In genomic region chr3:107680790-107681576, GRCm38 (mm10) we compare ENCODE assay signal across 8 mouse cellular contexts. TPM values are rescaled to one million over a fixed set of nuclear protein-coding genes. Genes with fewer than 3 reads are reported as not detected.
DNase-seq lines count a peak whose midpoint lies in the region; ATAC-seq lines count a peak whose summit lies in the region.

No protein-coding gene starts in this region.

- peaks cover 18% of the 10 kb centered on the region for H3K36me3 ChIP-seq in forebrain, embryonic 12.5 days (replicated peaks)
- H3K36me3 ChIP-seq in forebrain, embryonic 11.5 days (ENCODE audit: control insufficient read depth, insufficient read depth, low read length), result no peaks in the 10 kb centered on the region
- no peaks in the 10 kb centered on the region; the same call in none of the 2 replicates for H3K36me3 ChIP-seq in lung, embryonic 16.5 days (ENCODE audit: control insufficient read depth, insufficient read depth, low read length)

- 0 out of 2 replicates have a peak overlapping the region, but pooled peaks have one; percentile 6 for H3K27ac ChIP-seq in forebrain, embryonic 12.5 days
- H3K27ac ChIP-seq in forebrain, embryonic 11.5 days (ENCODE audit: low read depth, low read length), result no peak overlapping the region
- H3K27ac ChIP-seq in lung, embryonic 16.5 days (ENCODE audit: low read length), result peak overlapping the region; percentile 79

- 45% methylated on average over 7 of the region's 7 CpGs for WGBS in forebrain, embryonic 12.5 days
- 50% methylated on average over 7 of the region's 7 CpGs for WGBS in forebrain, embryonic 11.5 days
- 11% methylated on average over 7 of the region's 7 CpGs for WGBS in lung, embryonic 16.5 days

- H3K9me3 ChIP-seq in forebrain, embryonic 12.5 days, result no peaks in the 10 kb centered on the region
- no peaks in the 10 kb centered on the region for H3K9me3 ChIP-seq in forebrain, embryonic 11.5 days (ENCODE audit: control insufficient read depth, low read length)
- no peaks in the 10 kb centered on the region for H3K9me3 ChIP-seq in lung, embryonic 16.5 days (ENCODE audit: control insufficient read depth, low read length)

- no peak for ATAC-seq in forebrain, embryonic 12.5 days (ENCODE audit: low FRiP score)
- ATAC-seq in forebrain, embryonic 11.5 days (replicated peaks; ENCODE audit: low FRiP score), result no peak
- peak; percentile 92 for ATAC-seq in lung, embryonic 16.5 days (ENCODE audit: low read depth)

- H3K4me1 ChIP-seq in forebrain, embryonic 12.5 days, result peaks cover 14% of the 10 kb centered on the region
- H3K4me1 ChIP-seq in forebrain, embryonic 11.5 days (replicated peaks; ENCODE audit: control insufficient read depth, insufficient read depth, low read length), result no peaks in the 10 kb centered on the region
- H3K4me1 ChIP-seq in lung, embryonic 16.5 days (replicated peaks; ENCODE audit: control insufficient read depth, insufficient read depth, low read length), result peaks cover 23% of the 10 kb centered on the region

- no peak overlapping the region for H3K4me3 ChIP-seq in forebrain, embryonic 12.5 days (replicated peaks)
- no peak overlapping the region for H3K4me3 ChIP-seq in forebrain, embryonic 11.5 days (ENCODE audit: low read depth, low read length)
- no peak overlapping the region for H3K4me3 ChIP-seq in lung, embryonic 16.5 days (ENCODE audit: low read length)

- no peak for DNase-seq in forebrain, embryonic 11.5 days (ENCODE audit: low spot score)
- peak; percentile 63 for DNase-seq in Muller cell, postnatal 12 days (ENCODE audit: inconsistent ontology term)
- peak; percentile 72 to 93 for DNase-seq in frontal cortex, adult 2 months (ENCODE audit: extremely low spot score in 1 of 2, low spot score in 1 of 2)
- DNase-seq in kidney, adult 9 months, result peak; percentile 53
- DNase-seq in thymus, postnatal 4 days, result no peak
- no peak for DNase-seq in thymus, adult 18-20 months

- no peaks in the 10 kb centered on the region for H3K27me3 ChIP-seq in forebrain, embryonic 12.5 days
- no peaks in the 10 kb centered on the region for H3K27me3 ChIP-seq in forebrain, embryonic 11.5 days (ENCODE audit: control insufficient read depth, insufficient read depth, low read length)
- no peaks in the 10 kb centered on the region for H3K27me3 ChIP-seq in lung, embryonic 16.5 days (ENCODE audit: control insufficient read depth, insufficient read depth, low read depth, low read length)

- H3K4me2 ChIP-seq in forebrain, embryonic 12.5 days, result no peak overlapping the region
- no peak overlapping the region for H3K4me2 ChIP-seq in forebrain, embryonic 11.5 days (ENCODE audit: low read depth, low read length, severe bottlenecking)
- H3K4me2 ChIP-seq in lung, embryonic 16.5 days (ENCODE audit: low read depth, low read length), result peak overlapping the region; percentile 25

- H3K9ac ChIP-seq in forebrain, embryonic 12.5 days, result no peak overlapping the region
- H3K9ac ChIP-seq in forebrain, embryonic 11.5 days (ENCODE audit: low read length), result no peak overlapping the region
- H3K9ac ChIP-seq in lung, embryonic 16.5 days (ENCODE audit: low read length), result no peak overlapping the region

RNA-seq across cellular contexts. Expression of gene Ahcyl1, which starts 15.4 kb away (rescaled TPM):
- polyA plus RNA-seq in forebrain, embryonic 12.5 days (2016; fragmentation: Nextera tagmentation; extraction: Ambion mirVana), result 124 and 130 TPM in 2 replicates
- polyA plus RNA-seq in forebrain, embryonic 11.5 days (2014; fragmentation: Nextera tagmentation; extraction: Ambion mirVana), result 122 and 127 TPM in 2 replicates
- polyA plus RNA-seq in frontal cortex, adult 2 months (2012; rRNA removed), result 321 TPM in 2 replicates
- 71.2 and 76.3 TPM in 2 replicates for polyA plus RNA-seq in lung, embryonic 16.5 days (2015; fragmentation: Nextera tagmentation; extraction: Ambion mirVana)

RNA-seq across cellular contexts. Expression of gene Strip1, which starts 49.5 kb away (rescaled TPM):
- 115 and 120 TPM in 2 replicates for polyA plus RNA-seq in forebrain, embryonic 12.5 days (2016; fragmentation: Nextera tagmentation; extraction: Ambion mirVana)
- 92.2 and 100 TPM in 2 replicates for polyA plus RNA-seq in forebrain, embryonic 11.5 days (2014; fragmentation: Nextera tagmentation; extraction: Ambion mirVana)
- 74.4 and 79.2 TPM in 2 replicates for polyA plus RNA-seq in frontal cortex, adult 2 months (2012; rRNA removed)
- polyA plus RNA-seq in lung, embryonic 16.5 days (2015; fragmentation: Nextera tagmentation; extraction: Ambion mirVana), result 38.0 and 39.9 TPM in 2 replicates

RNA-seq across cellular contexts. Expression of gene Gm10961, which starts 49.9 kb away (rescaled TPM):
- not detected in 2 replicates for polyA plus RNA-seq in forebrain, embryonic 12.5 days (2016; fragmentation: Nextera tagmentation; extraction: Ambion mirVana)
- not detected in 2 replicates for polyA plus RNA-seq in forebrain, embryonic 11.5 days (2014; fragmentation: Nextera tagmentation; extraction: Ambion mirVana)
- not detected in 2 replicates for polyA plus RNA-seq in frontal cortex, adult 2 months (2012; rRNA removed)
- not detected in 2 replicates for polyA plus RNA-seq in lung, embryonic 16.5 days (2015; fragmentation: Nextera tagmentation; extraction: Ambion mirVana)

Comparison
In these comparisons a context has a peak if more than half of its experiments do, and no peak if none do; other contexts are left out.
1. DNase-seq: peak in Muller cell, postnatal 12 days (single experiment), frontal cortex, adult 2 months (2 of 2) and kidney, adult 9 months (single experiment); none in forebrain, embryonic 11.5 days (single experiment), thymus, postnatal 4 days (single experiment) and thymus, adult 18-20 months (0 of 2).